Mouse (Mus musculus) bone marrow, adult 2 months (tissue): ENCODE results near the gene Mpp1.

ENCODE experiments used
- CTCF ChIP-seq: fragments of 200-500 bp; IDR thresholded peaks from 2 replicates; pipeline ENCODE4 v1.5.1; 2011; ENCODE audit warnings: low read length, control low read depth; ENCODE audit not compliant: control insufficient read depth, insufficient read depth
- POLR2A ChIP-seq: fragments of 200-500 bp; IDR thresholded peaks from 2 replicates; pipeline ENCODE4 v1.6.1; 2011; ENCODE audit warnings: low read depth, mild to moderate bottlenecking, control low read depth, low read length, borderline replicate concordance; ENCODE audit not compliant: control insufficient read depth

- no peak for TF ChIP-seq CTCF
- TF ChIP-seq POLR2A, result no peak
Observed at GRCm38 (mm10) chrX:75096163-75096770, 34.5 kb downstream of the Mpp1 start.
